Comparison of ENCODE assay signal across 8 mouse cellular contexts in genomic region chr16:42339512-42339911, GRCm38 (mm10). TPM values are rescaled to one million over a fixed set of nuclear protein-coding genes. Genes with fewer than 3 reads are reported as not detected.
A peak's percentile ranks its signal among the peaks of the same experiment; 100 is the strongest.
DNase-seq lines count a peak whose midpoint lies in the region; ATAC-seq and TF ChIP-seq lines count a peak whose summit lies in the region.

No protein-coding gene starts in this region.

- no peaks in the 10 kb centered on the region for H3K36me3 ChIP-seq in limb, embryonic 15.5 days
- H3K36me3 ChIP-seq in stomach, embryonic 14.5 days (ENCODE audit: control insufficient read depth, insufficient read depth, low read length): no peaks in the 10 kb centered on the region

- H3K9ac ChIP-seq in limb, embryonic 15.5 days: no peak overlapping the region
- H3K9ac ChIP-seq in stomach, embryonic 14.5 days (replicated peaks; ENCODE audit: low read depth, low read length): no peak overlapping the region

- H3K4me3 ChIP-seq in gastrocnemius, adult 2 months: peak overlapping the region; percentile 48
- peak overlapping the region; percentile 65 for H3K4me3 ChIP-seq in embryonic fibroblast, embryonic 13.5 days (ENCODE audit: insufficient read depth, low read length)
- H3K4me3 ChIP-seq in limb, embryonic 15.5 days: peak overlapping the region; percentile 41
- peak overlapping the region; percentile 32 for H3K4me3 ChIP-seq in stomach, embryonic 14.5 days (ENCODE audit: low read depth, low read length)

- H3K4me1 ChIP-seq in embryonic fibroblast, embryonic 13.5 days (ENCODE audit: control insufficient read depth, insufficient read depth, low read length): no peaks in the 10 kb centered on the region
- peaks cover 20% of the 10 kb centered on the region for H3K4me1 ChIP-seq in limb, embryonic 15.5 days
- 0 out of 2 replicates have a peak, but pooled peaks cover 3% of the 10 kb centered on the region for H3K4me1 ChIP-seq in stomach, embryonic 14.5 days (ENCODE audit: control insufficient read depth, insufficient read depth, low read length)

- no peak for TF ChIP-seq POLR2A in embryonic fibroblast, embryonic 13.5 days (IDR thresholded peaks at IDR 0.05; ENCODE audit: low read depth, low read length)

- H3K9me3 ChIP-seq in limb, embryonic 15.5 days: no peaks in the 10 kb centered on the region
- no peaks in the 10 kb centered on the region for H3K9me3 ChIP-seq in stomach, embryonic 14.5 days (ENCODE audit: control insufficient read depth, low read depth, low read length)

- 0 out of 2 replicates have a peak, but pooled peaks cover 2% of the 10 kb centered on the region for H3K27me3 ChIP-seq in limb, embryonic 15.5 days
- no peaks in the 10 kb centered on the region for H3K27me3 ChIP-seq in stomach, embryonic 14.5 days (ENCODE audit: control insufficient read depth, insufficient read depth, low read length)

- no peak for DNase-seq in gastrocnemius, adult 2 months
- no peak for DNase-seq in gastrocnemius, adult 8-10 months (ENCODE audit: low spot score in 2 of 2)
- DNase-seq in ES-CJ7 (ENCODE audit: low read depth, low spot score): peak; percentile 38
- no peak for DNase-seq in gastrocnemius, postnatal 14 days
- no peak for DNase-seq in lung, postnatal 10 days

- H3K27ac ChIP-seq in gastrocnemius, adult 2 months: no peak overlapping the region
- H3K27ac ChIP-seq in embryonic fibroblast, embryonic 13.5 days (ENCODE audit: insufficient read depth, low read length): no peak overlapping the region
- no peak overlapping the region for H3K27ac ChIP-seq in limb, embryonic 15.5 days
- no peak overlapping the region for H3K27ac ChIP-seq in stomach, embryonic 14.5 days (ENCODE audit: low read length)

- 0% methylated on average over 10 of the region's 10 CpGs for WGBS in limb, embryonic 15.5 days
- WGBS in stomach, embryonic 14.5 days: 1% methylated on average over 10 of the region's 10 CpGs

- peak overlapping the region; percentile 61 for H3K4me2 ChIP-seq in limb, embryonic 15.5 days
- peak overlapping the region; percentile 60 for H3K4me2 ChIP-seq in stomach, embryonic 14.5 days (replicated peaks; ENCODE audit: low read depth, low read length)

- intact Hi-C loops in gastrocnemius, adult 2 months (cut with DNase I): no loop called here
- intact Hi-C loops in gastrocnemius, postnatal 14 days (cut with DNase I; ENCODE audit: low total_unique reads): no loop called here

- no peak for TF ChIP-seq CTCF in gastrocnemius, adult 2 months (IDR thresholded peaks at IDR 0.05)
- TF ChIP-seq CTCF in embryonic fibroblast, embryonic 13.5 days (IDR thresholded peaks at IDR 0.05; ENCODE audit: borderline replicate concordance, insufficient read depth, low read length): no peak

- no peak for ATAC-seq in limb, embryonic 15.5 days (ENCODE audit: insufficient number of reproducible peaks, low FRiP score, low TSS enrichment, low read depth)
- ATAC-seq in stomach, embryonic 14.5 days (ENCODE audit: insufficient number of reproducible peaks, insufficient read depth, low FRiP score, low read depth): peak; percentile 43; the same call in 1 of the 2 replicates

RNA-seq across cellular contexts. Expression of gene Gap43, which starts 0.9 kb away (rescaled TPM):
- under 1 TPM in 1 of 2 experiments, not detected in 1; 0.47 TPM for total RNA-seq in gastrocnemius, adult 2 months (2021)
- total RNA-seq in gastrocnemius, adult 8-10 months (2022): under 1 TPM in 2 of 4 experiments, not detected in 2; 0.27 to 0.46 TPM
- polyA plus RNA-seq in embryonic fibroblast, embryonic 13.5 days (2011; ENCODE audit: insufficient read length, low read depth, missing spikeins): 32.3 and 67.6 TPM in 2 replicates
- polyA plus RNA-seq in limb, embryonic 15.5 days (2015; fragmentation: Nextera tagmentation; extraction: Ambion mirVana): 44.5 and 47.9 TPM in 2 replicates
- 94.5 and 97.8 TPM in 2 replicates for polyA plus RNA-seq in stomach, embryonic 14.5 days (2014; fragmentation: Nextera tagmentation; extraction: Ambion mirVana)
- total RNA-seq in gastrocnemius, postnatal 14 days (2021): 1 to 10 TPM; 3.2 to 5.3 TPM
